26 mouse cellular contexts compared by ENCODE assay signal in genomic region chr19:53994276-53994675, GRCm38 (mm10). TPM values are rescaled to one million over a fixed set of nuclear protein-coding genes. Genes with fewer than 3 reads are reported as not detected.
DNase-seq lines count a peak whose midpoint lies in the region; TF ChIP-seq lines count a peak whose summit lies in the region.
"Had no signal": no experiment of that assay in that cellular context is flagged by ENCODE, and none has a peak within 500 bp of the region (broad histone marks: within the 10 kb centered on the region; RNA-seq: fewer than 3 reads in every experiment).

No protein-coding gene starts in this region.

- 95% methylated on average over 1 of the region's 1 CpGs for whole genome bisulfite sequencing in thymus, adult 2 months

- no peak for TF ChIP-seq CTCF in thymus, adult 2 months (IDR thresholded peaks at IDR 0.05; ENCODE audit: borderline replicate concordance, control insufficient read depth, extremely low read depth, insufficient read depth, low read length, poor library complexity)

- no peaks in the 10 kb centered on the region for H3K27me3 ChIP-seq in thymus, adult 2 months (ENCODE audit: control insufficient read depth, insufficient read depth, low read length)
- H3K27me3 ChIP-seq: embryonic facial prominence, embryonic 13.5 days; forebrain, embryonic 12.5 days; forebrain, embryonic 15.5 days; heart, embryonic 13.5 days had no signal

- DNase-seq in cerebellum, adult 18-20 months, result peak; percentile 19 to 33
- DNase-seq in cerebellum, adult 11 months, result no peak
- peak; percentile 65 for DNase-seq in brain, adult 2 months (ENCODE audit: low read depth, low spot score)
- DNase-seq in cerebellum, adult 9-10 months, result peak; percentile 57
- no peak for DNase-seq in thymus, adult 2 months
- no peak for DNase-seq in spleen, postnatal 10 days (ENCODE audit: low spot score in 2 of 2)
- DNase-seq in thymus, postnatal 10 days (ENCODE audit: low spot score in 2 of 2), result no peak
- DNase-seq: adrenal gland, postnatal 10 days; embryo, embryonic 11 days; gastrocnemius, postnatal 25 days; heart, adult 2 months; heart, postnatal 14 days; heart, postnatal 4 days; kidney, adult 18-20 months; kidney, adult 9 months had no signal

- TF ChIP-seq POLR2A in thymus, adult 2 months (IDR thresholded peaks at IDR 0.05; ENCODE audit: control insufficient read depth, extremely low read depth, insufficient read depth, low read length, poor library complexity), result no peak

- no peaks in the 10 kb centered on the region for H3K36me3 ChIP-seq in thymus, adult 2 months (ENCODE audit: control insufficient read depth, insufficient read depth, low read length)

- no peak overlapping the region for H3K4me3 ChIP-seq in thymus, adult 2 months (ENCODE audit: control insufficient read depth, insufficient read depth, low read length)
- H3K4me3 ChIP-seq: embryonic facial prominence, embryonic 10.5 days; embryonic facial prominence, embryonic 13.5 days; erythroblast, embryonic 14.5 days; forebrain, embryonic 12.5 days; forebrain, embryonic 15.5 days; heart, adult 2 months; heart, embryonic 10.5 days; heart, embryonic 13.5 days had no signal

- no peaks in the 10 kb centered on the region for H3K4me1 ChIP-seq in thymus, adult 2 months (replicated peaks; ENCODE audit: control insufficient read depth, insufficient read depth, low read length)
- H3K4me1 ChIP-seq: heart, embryonic 10.5 days had no signal

- no peak overlapping the region for H3K27ac ChIP-seq in thymus, adult 2 months (ENCODE audit: control insufficient read depth, insufficient read depth, low read length)
- H3K27ac ChIP-seq: embryonic facial prominence, embryonic 10.5 days; embryonic facial prominence, embryonic 13.5 days; forebrain, embryonic 12.5 days; forebrain, embryonic 15.5 days; heart, adult 2 months; heart, embryonic 10.5 days; heart, embryonic 13.5 days; hindbrain, embryonic 14.5 days; hindbrain, postnatal 0 days had no signal

RNA-seq across cellular contexts. Expression of gene Adra2a, which starts 49.7 kb away (rescaled TPM):
- polyA plus RNA-seq in thymus, adult 2 months (2012; rRNA removed), result 2.6 and 3.0 TPM in 2 replicates
- polyA plus RNA-seq: CD4-positive, CD25-positive, alpha-beta regulatory T cell, adult 4 months; heart, embryonic 13.5 days; inflammation-experienced regulatory T-cells, adult 6 months had no signal

RNA-seq across cellular contexts. Expression of gene Bbip1, which starts 49.8 kb away (rescaled TPM):
- 13.0 and 16.3 TPM in 2 replicates for polyA plus RNA-seq in thymus, adult 2 months (2012; rRNA removed)

RNA-seq across cellular contexts. Expression of gene Shoc2, which starts 50.2 kb away (rescaled TPM):
- 14.9 and 18.6 TPM in 2 replicates for polyA plus RNA-seq in thymus, adult 2 months (2012; rRNA removed)

Comparison
In these comparisons a context has a peak if more than half of its experiments do, and no peak if none do; other contexts are left out.
1. DNase-seq: peak in cerebellum, adult 18-20 months (2 of 2), brain, adult 2 months (single experiment) and cerebellum, adult 9-10 months (single experiment); none in cerebellum, adult 11 months (single experiment), thymus, adult 2 months (single experiment), spleen, postnatal 10 days (0 of 2) and thymus, postnatal 10 days (0 of 2).